Mouse (Mus musculus) embryo, embryonic 11.5 days (tissue): Measurements from ENCODE around the gene Eloa.
"Not testable (repeated sequence)": the region's sequence is repeated elsewhere in the genome, so short reads cannot be mapped to it uniquely, and the experiment has no call there.

Experiments
- DNase-seq: peaks from one replicate; pipeline ENCODE4 v3.0.0-alpha.2; 2012; ENCODE audit warnings: low read depth, low spot score

Gene Eloa

GRCm38 (mm10) chr4:136021549-136022047 lies at the start of gene Eloa:
TSS of gene Eloa (minus strand) at chr4:136021763.
- peak; percentile 100 for DNase-seq

GRCm38 (mm10) chr4:136071178-136071714 lies 49.7 kb upstream of the Eloa start:
- peak; percentile 73 for DNase-seq

GRCm38 (mm10) chr4:136070592-136070991 lies 49.0 kb upstream of the Eloa start:
- no peak for DNase-seq

DNA sequence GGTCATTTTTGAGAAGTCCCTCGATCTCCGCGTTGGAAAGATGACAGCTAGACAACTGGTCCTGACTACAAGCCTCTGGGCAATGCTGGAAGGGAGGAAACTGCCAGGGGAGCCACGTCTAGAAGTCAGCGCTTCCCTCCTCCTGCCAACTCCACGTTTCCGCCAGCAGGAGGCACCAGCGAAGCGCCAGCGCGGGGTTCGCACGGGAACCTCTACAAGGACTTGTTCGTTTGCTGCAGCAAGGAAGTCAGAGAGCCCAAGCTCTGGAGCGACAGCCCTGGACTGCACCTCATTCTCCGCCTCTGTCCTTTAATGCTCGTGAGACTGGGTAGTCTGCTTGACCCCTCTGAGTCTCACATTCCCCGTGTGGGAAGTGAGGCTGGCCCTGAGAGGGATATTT lies 48.4 kb upstream of the Eloa start:
- peak; percentile 82 for DNase-seq

- DNase-seq = no peak
These were observed 47.8 kb upstream of the Eloa start for GRCm38 (mm10) chr4:136069313-136069712.

GRCm38 (mm10) chr4:136063143-136063542 lies 41.6 kb upstream of the Eloa start:
- DNase-seq = no peak

DNA sequence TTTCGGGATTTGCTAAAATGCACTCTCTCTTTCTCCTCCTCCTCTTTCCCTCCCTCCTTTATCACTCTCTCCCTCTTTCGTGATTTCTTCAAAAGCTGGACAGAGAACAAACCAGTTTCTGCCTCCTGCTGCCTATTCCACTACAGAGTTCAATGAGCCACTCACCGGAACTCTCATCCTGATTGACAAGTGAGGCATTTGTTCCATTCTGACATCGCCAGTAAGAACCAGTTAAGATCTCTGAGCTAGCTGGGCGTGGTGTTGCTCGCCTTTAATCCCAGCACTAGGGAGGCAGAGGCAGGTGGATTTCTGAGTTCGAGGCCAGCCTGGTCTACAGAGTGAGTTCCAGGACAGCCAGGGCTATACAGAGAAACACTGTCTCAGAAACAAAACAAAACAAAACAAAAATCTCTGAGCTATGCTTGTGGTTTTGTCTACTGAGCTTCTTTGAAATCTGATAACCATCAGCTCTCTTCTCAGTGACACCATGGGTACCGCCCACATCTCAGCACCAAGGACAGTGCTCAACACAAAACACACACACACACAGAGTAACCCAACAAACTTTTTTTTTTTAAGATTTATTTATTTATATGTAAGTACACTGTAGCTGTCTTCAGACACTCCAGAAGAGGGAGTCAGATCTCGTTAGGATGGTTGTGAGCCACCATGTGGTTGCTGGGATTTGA lies 38.4 kb upstream of the Eloa start:
- not testable (repeated sequence) for DNase-seq

DNA sequence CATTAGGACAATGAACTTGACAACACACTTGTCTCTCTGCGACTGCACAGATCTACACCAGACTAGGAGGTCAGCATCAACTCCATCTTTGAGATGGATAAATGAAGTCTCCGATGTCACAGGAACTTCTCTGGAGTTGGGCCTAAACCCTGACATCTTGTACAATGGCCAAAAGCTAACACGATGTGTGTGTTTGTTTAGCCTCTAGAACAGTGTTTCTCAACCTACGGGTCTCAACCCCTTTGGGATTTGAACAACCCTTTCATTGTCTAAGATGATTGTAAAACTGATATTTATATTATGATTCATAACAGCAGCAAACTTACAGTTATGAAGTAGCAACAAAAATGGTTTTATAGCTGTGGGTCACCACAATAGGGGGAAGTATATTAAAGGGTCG lies 36.4 kb upstream of the Eloa start:
- DNase-seq = no peak

DNA sequence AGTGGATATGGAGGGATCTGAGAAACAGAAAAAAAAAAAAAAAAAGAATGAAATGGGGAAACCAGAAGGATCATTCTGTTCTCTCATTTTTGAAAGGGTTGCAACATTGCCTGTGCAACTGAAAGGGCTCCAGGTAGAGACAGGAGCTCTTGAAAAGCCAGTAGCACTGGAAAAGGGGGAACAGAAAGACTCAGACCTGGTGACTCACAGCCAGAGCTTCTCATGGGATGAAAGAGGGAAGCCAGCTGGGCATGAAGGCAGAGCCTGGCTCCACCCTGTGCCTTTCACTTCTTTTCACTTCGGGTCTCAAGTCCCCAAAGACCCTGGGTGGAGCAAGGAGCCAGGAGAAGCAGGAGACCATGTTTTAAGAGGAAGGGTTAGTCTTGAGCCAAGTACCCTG lies 34.5 kb upstream of the Eloa start:
- no peak for DNase-seq

DNA sequence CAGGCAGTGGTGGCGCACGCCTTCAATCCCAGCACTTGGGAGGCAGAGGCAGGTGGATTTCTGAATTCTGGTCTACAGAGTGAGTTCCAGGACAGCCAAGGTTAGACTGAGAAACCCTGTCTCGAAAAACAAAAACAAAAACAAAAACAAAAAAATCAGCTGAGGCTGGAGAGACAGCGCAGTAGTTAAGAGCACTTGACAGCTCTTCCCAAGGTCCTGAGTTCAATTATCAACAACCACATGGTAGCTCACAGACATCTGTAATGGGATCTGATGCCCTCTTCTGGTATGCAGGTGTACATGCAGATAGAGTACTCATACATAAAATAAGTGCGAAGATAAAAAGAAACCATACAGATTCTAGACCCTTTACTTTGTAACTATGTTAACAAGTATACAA lies 32.3 kb upstream of the Eloa start:
- no peak for DNase-seq

- DNase-seq = peak; percentile 88
These were observed 31.7 kb upstream of the Eloa start, which contains the start of gene Rpl11 for GRCm38 (mm10) chr4:136053247-136053596. TSS of gene Rpl11 (minus strand) at chr4:136053428.

DNA sequence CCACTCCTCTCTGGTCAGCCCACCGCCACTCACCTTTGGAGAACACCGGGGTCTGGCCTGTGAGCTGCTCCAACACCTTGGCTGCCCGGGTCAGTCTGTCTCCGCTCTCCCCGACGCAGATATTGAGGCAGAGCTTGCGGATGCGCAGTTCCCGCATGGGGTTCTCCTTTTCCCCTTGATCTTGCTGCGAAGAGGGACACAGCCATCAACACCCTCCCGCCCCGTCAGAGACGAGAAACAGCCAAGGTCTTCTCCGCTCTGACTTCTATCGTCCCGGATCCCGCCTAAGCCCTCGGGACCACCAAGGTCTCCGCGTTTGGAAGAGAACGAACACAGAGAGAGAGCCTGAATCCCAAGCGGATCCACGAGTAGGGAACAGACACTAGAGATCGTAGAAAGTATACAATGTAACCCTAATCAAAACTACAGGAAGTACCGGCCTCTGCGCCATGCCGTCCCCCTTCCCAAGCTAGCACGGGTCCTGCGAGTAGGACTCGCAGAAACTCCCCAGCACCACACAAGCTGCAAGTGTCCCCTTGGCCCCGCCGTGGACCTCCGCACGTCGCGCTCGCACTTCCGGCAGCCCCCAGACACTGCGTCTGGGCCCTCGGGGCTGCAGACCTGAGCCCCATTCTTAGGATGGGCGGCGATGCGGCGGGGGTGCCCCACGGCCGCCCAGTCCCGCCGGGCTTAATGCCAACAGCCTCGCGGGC lies 31.1 kb upstream of the Eloa start:
- no peak for DNase-seq

DNA sequence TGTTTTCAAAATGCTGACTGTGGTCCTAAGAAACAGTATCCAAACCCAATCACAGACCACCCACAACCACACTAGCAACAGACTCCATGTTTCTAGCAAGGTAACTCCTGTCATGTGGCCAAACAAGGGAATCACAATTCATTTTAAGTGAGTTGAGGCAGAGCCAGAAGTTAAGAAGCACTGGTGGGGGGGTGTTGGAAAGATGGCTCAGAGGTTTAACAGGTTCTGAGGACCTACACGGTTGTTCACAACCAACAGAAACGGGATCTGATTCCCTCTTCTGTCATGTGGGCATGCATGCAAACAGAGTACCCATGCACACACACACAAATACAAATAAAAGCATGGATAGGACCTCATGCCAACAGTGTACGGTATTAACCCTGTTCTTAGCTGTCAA lies 30.5 kb upstream of the Eloa start:
- no peak for DNase-seq

DNA sequence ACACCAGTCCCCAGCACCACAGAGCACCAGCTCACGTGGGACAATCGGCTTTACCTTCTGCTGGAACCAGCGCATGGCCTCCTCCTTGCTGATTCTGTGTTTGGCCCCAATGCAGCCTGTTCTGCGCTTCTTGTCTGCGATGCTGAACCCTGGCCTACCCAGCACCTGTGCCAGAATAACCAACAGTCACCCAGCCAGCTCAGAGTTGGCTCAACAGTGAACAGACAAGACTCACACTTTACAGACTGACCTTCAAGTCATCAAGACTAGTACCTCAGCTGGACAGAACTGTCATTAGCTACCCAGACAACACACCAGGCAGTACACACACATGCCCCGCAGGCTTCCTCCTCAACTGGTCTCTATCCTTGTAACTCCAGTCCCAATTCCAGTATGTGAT lies 28.7 kb upstream of the Eloa start:
- no peak for DNase-seq

DNA sequence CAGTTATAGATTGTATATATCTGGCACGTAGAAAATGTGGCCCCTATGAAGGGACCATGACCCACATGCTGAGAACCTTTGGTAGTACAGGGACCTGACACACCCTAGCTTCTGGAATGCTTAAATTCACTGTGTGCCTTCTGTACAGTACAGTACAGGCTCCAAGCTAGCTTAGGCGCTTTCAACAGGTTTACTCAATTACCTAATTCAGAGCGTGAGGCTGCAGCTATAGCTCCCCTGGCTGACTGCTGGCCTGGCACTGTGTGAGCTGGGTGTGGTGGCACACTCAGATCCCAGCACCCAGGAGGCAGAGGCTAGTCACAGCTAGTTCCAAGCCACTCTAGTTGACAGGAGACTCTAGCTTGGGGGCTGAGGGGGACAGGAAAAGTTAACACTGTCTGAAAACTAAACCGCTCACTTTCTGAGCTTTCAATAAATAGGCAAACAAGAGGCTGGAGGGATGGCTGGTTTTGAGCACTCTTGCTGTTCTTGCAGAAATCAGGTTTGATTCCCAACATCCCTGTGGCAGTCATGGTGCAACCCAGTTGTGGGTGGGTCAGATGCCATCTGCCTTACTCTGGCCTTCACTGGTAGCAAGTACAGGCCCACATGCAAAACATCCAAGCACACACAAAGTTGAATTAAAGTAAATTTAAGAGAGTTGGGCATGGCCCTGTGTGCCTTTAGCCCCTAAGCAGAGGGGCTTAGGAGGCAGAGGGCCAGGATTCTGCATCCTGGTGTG lies 26.9 kb upstream of the Eloa start:
- DNase-seq = no peak

GRCm38 (mm10) chr4:136047626-136048025 lies 26.1 kb upstream of the Eloa start:
- DNase-seq = no peak

DNA sequence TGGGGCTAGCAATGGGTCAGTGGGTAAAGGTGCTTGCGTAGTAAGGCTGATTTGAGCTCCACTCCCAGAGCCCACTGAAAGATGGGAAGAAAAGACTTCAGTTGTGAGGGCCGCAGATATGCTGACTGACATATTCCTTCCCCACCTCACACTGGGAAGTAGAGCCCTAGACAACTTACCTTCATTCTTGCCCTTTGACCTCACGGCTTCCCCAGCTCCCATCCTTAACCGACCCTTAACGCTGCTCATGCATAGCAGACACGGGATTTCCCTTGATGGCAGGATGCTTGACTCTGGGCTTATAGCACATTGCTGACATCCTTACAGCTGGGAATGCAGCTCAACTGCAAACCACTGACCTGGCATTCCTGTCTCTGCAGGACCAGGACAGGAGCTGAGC lies 25.3 kb upstream of the Eloa start:
- no peak for DNase-seq

GRCm38 (mm10) chr4:136045091-136045490 lies 23.5 kb upstream of the Eloa start:
- DNase-seq = no peak

- no peak for DNase-seq
These were observed 22.3 kb upstream of the Eloa start for GRCm38 (mm10) chr4:136043784-136044400.

DNA sequence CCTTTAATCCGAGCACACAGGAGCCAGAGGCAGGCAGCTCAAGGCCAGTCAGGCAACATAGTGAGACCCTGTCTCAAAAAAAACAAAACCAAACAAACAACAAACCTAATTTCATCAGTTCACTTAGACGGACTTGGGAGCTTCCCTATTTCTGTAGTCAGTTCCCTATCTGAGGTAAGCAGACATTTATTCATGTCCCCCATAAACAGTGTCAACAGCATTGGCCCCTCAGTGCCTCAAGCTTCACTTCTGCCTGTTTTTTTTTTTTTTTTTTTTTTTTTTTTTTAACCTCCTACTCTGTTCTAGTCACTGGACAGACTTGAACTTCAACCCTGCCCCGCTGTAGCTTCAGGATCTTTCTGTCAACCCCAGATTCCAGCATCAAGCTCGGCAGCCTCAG lies 13.5 kb upstream of the Eloa start:
- DNase-seq = no peak

- DNase-seq = no peak
These were observed 11.7 kb upstream of the Eloa start for GRCm38 (mm10) chr4:136033231-136033630.
